ENCODE assay signal across 8 mouse cellular contexts in the genomic region with DNA sequence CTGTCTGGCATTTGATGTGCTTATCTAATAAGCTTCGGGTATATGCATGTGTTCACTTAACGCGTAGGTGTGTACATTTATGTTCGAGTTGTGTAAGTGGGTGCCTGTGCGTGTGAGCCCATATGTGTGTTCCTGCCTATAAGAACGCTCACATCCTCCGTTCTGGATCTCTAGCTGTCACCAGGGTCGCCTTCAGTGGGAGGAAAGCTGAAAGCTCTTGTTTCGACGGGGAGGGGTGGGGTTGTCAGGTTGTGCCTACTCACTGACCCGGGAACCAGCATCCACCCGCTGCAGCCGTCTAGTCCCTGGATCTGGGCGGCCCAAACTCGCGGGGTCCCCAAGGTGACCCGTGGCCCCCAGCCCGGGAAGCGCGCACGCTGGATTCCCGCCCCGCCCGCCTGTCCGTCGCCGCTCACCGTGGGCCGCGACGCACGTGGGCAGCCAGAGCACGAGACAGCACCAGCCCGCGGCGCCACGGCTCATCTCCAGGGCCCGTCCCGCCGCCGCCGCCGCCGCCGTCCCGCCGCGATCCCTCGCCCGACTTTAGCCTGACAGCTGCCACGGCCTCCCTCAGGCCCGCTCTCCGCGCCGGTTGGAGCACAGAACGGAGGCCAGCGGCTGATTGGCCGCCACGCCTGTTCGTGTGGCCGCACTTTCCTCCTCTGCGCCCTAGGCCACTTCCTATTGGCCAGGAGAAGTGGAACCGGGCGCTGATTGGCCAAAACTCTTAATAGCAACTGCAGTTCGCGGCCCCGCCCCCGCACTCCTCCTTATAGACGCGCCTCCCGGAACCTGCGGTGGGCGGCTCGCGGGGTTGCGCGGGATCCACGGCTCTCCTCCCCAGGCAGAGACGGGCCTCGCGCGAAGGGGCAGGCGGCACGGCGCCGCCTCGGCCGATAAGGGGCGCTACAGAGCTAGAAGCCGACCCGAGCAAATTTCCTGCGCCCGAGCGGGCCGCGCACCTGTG. TPM values are rescaled to one million over a fixed set of nuclear protein-coding genes. Genes with fewer than 3 reads are reported as not detected.
A peak's percentile ranks its signal among the peaks of the same experiment; 100 is the strongest.
DNase-seq lines count a peak whose midpoint lies in the region; ATAC-seq and TF ChIP-seq lines count a peak whose summit lies in the region.

A gene (plus strand): TSS at position 818 of the 967 bp plus-strand sequence.

- peak within 1 kb of the TSS; percentile 78 for H3K4me3 ChIP-seq in cortical plate, adult 2 months (ENCODE audit: insufficient read depth, low read length)
- peak within 1 kb of the TSS; percentile 100 for H3K4me3 ChIP-seq in megakaryocyte, embryonic 14.5 days (replicated peaks)

- H3K36me3 ChIP-seq in megakaryocyte, embryonic 14.5 days (replicated peaks; ENCODE audit: low read length), result peaks cover 32% of the 10 kb centered on the region

- 0 out of 2 replicates have a peak, but pooled peaks have one; percentile 8 for TF ChIP-seq POLR2A in cortical plate, adult 2 months (IDR thresholded peaks at IDR 0.05; ENCODE audit: extremely low read depth, insufficient read depth, low read length)

- peaks cover 5% of the 10 kb centered on the region for H3K4me1 ChIP-seq in cortical plate, adult 2 months (ENCODE audit: control insufficient read depth, insufficient read depth, low read length)
- H3K4me1 ChIP-seq in megakaryocyte, embryonic 14.5 days, result peaks cover 49% of the 10 kb centered on the region

- H3K27ac ChIP-seq in cortical plate, adult 2 months (ENCODE audit: insufficient read depth, low read length), result peak within 1 kb of the TSS; percentile 75

- ATAC-seq in activated CD4-positive, CD25-positive, alpha-beta regulatory T cell, adult 4 months, result peak; percentile 85

- H3K9me3 ChIP-seq in megakaryocyte, embryonic 14.5 days, result no peaks in the 10 kb centered on the region

- peak; percentile 33; the same call in 1 of the 2 replicates for TF ChIP-seq CTCF in cortical plate, adult 2 months (IDR thresholded peaks at IDR 0.05; ENCODE audit: extremely low read depth, insufficient read depth, low read length)

- peak; percentile 99 for DNase-seq in gastrocnemius, adult 8-10 months (ENCODE audit: low spot score in 2 of 2)
- peak; percentile 89 for DNase-seq in hindlimb bud, embryonic 11.5 days (ENCODE audit: extremely low spot score, low read depth, low spot score)
- DNase-seq in left cerebral cortex, adult 8-10 months (ENCODE audit: low spot score in 2 of 2), result peak; percentile 97 to 100
- peak; percentile 100 for DNase-seq in right cerebral cortex, postnatal 10 days (ENCODE audit: low spot score in 2 of 2)
- peak; percentile 96 to 99 for DNase-seq in urinary bladder, postnatal 36 days (ENCODE audit: low spot score in 2 of 2)

- no peaks in the 10 kb centered on the region for H3K27me3 ChIP-seq in megakaryocyte, embryonic 14.5 days (replicated peaks)

RNA-seq across cellular contexts. Expression of the gene that starts here (rescaled TPM):
- 100 to 1,000 TPM; 290 to 307 TPM for polyA plus RNA-seq in activated CD4-positive, CD25-positive, alpha-beta regulatory T cell, adult 4 months (2017; shearing (Covaris generic))
- 181 and 187 TPM in 2 replicates for polyA plus RNA-seq in cortical plate, adult 2 months (2012; rRNA removed)
- 100 to 1,000 TPM; 139 to 146 (median 144) TPM for total RNA-seq in gastrocnemius, adult 8-10 months (2022)
- total RNA-seq in left cerebral cortex, adult 8-10 months (2022), result 100 to 1,000 TPM; 206 to 234 (median 220) TPM
- polyA plus RNA-seq in megakaryocyte, embryonic 14.5 days (2012; ENCODE audit: insufficient read depth, low replicate concordance), result 5.2 and 36.0 TPM in 2 replicates

Comparison
In these comparisons a context has a peak if more than half of its experiments do, and no peak if none do; other contexts are left out.
1. Peak in every context shown above with its lines: DNase-seq, ATAC-seq, H3K4me3 ChIP-seq and H3K27ac ChIP-seq.